Mouse (Mus musculus) kidney, adult 2 months (tissue): Measurements from ENCODE around the gene Mei4. TPM values are rescaled to one million over a fixed set of nuclear protein-coding genes. Genes with fewer than 3 reads are reported as not detected.

Experiments used
- DNase-seq: peaks from one replicate; pipeline ENCODE4 v3.0.0; 2021
- H3K27ac ChIP-seq: fragments of 200-500 bp; 2 replicates; pipeline ENCODE4 v1.5.1; 2012; ENCODE audit warnings: low read depth, low read length, control low read depth, inconsistent platforms; ENCODE audit not compliant: insufficient read depth
- H3K27me3 ChIP-seq: fragments of 200-500 bp; replicated peaks from 2 replicates; pipeline ENCODE4 v1.6.1; 2012; ENCODE audit warnings: mild to moderate bottlenecking, moderate library complexity, low read length, inconsistent platforms; ENCODE audit not compliant: control insufficient read depth, insufficient read depth
- H3K36me3 ChIP-seq: fragments of 200-500 bp; 2 replicates; pipeline ENCODE4 v1.6.1; 2012; ENCODE audit warnings: mild to moderate bottlenecking, moderate library complexity, low read length, inconsistent platforms; ENCODE audit not compliant: control insufficient read depth, insufficient read depth
- H3K4me1 ChIP-seq: fragments of 200-500 bp; 2 replicates; pipeline ENCODE4 v1.6.1; 2011; ENCODE audit warnings: low read length; ENCODE audit not compliant: control insufficient read depth, insufficient read depth
- H3K4me3 ChIP-seq: fragments of 200-500 bp; 2 replicates; pipeline ENCODE4 v1.5.1; 2011; ENCODE audit warnings: mild to moderate bottlenecking, low read depth, low read length, control low read depth; ENCODE audit not compliant: insufficient read depth
- CTCF ChIP-seq: fragments of 200-500 bp; conservative IDR thresholded peaks from 2 replicates; pipeline ENCODE4 v1.5.1; 2011; ENCODE audit warnings: low read depth, mild to moderate bottlenecking, control low read depth, low read length, moderate library complexity, mixed read lengths; ENCODE audit not compliant: insufficient read depth, insufficient read length
- POLR2A ChIP-seq: fragments of 200-500 bp; IDR thresholded peaks from one replicate; pipeline ENCODE4 v1.6.1; 2011; ENCODE audit warnings: low read depth, low read length, control low read depth
- WGBS: fragments of 180-500 bp; shearing (Covaris S2); methylation state at CpG from one replicate; pipeline ENCODE4 v1.1.7; 2018; 5-methylcytosine and 5-hydroxymethylcytosine counted together
- polyA plus RNA-seq: library from polyadenylated mRNA; depleted of rRNA; stranded (reverse); fragments of >200 nt; gene quantifications from 2 replicates; pipeline ENCODE4 v1.2.3, GENCODE M21; 2012

Mei4 gene
- polyA plus RNA-seq, 1 experiment: 0.03 TPM

DNA sequence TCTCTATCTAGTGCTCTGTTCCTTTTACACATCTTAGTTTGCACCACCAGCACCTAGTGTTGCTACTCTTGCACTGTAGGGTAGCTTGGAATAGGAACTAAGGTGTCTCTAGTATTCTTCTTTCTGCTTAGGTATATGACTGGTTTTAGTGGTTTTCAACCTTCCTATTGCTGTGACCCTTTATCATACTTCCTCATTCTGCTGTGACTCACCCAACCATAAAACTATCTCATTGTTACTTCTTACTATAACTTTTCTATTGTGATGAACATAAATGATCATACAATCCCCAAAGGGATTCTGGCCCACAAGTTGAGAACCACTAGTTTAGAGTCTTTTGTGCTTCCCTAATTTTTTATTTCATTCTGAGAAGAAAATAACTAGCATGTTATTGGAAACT is 61.3 kb downstream of the Mei4 start:
- H3K27ac ChIP-seq: no peak overlapping the region
- TF ChIP-seq CTCF: no peak
- DNase-seq: no peak
- H3K36me3 ChIP-seq: no peaks in the 10 kb centered on the region
- H3K27me3 ChIP-seq: no peaks in the 10 kb centered on the region
- no peaks in the 10 kb centered on the region for H3K4me1 ChIP-seq
- H3K4me3 ChIP-seq: no peak overlapping the region

GRCm38 (mm10) chr9:81940533-81940932 is 77.1 kb downstream of the Mei4 start:
- TF ChIP-seq CTCF (no peak), POLR2A (no peak)
- WGBS: 71% methylated on average over 4 of the region's 4 CpGs
- H3K27me3 ChIP-seq: no peaks in the 10 kb centered on the region
- no peak for DNase-seq
- H3K36me3 ChIP-seq: no peaks in the 10 kb centered on the region
- H3K27ac ChIP-seq: no peak overlapping the region
- H3K4me1 ChIP-seq: no peaks in the 10 kb centered on the region
- H3K4me3 ChIP-seq: no peak overlapping the region

DNA sequence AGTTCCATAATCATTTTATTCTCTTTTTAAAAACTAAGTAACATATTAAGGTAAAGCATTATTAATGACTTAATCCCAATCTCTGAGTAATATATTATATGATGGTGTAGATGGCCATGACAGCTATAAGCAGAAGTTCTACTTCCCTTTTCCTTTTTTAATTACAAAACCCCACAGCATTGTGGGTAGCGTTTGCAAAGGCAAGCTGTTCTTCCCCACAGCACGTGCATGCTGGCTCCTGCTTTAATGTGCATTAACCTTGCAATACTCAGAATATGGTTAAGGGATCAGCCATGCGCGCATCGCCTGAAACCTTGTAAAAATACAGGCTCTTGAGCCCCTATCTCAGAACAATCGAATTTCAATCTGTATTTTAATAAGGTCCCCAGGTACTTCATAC is 82.2 kb downstream of the Mei4 start:
- TF ChIP-seq CTCF (no peak), POLR2A (no peak)
- no peaks in the 10 kb centered on the region for H3K4me1 ChIP-seq
- 53% methylated on average over 6 of the region's 6 CpGs for WGBS
- no peaks in the 10 kb centered on the region for H3K27me3 ChIP-seq
- H3K36me3 ChIP-seq: no peaks in the 10 kb centered on the region
- no peak overlapping the region for H3K4me3 ChIP-seq
- DNase-seq: no peak
- no peak overlapping the region for H3K27ac ChIP-seq

- 81% methylated on average over 3 of the region's 3 CpGs for WGBS
- TF ChIP-seq POLR2A: no peak
- no peak for TF ChIP-seq CTCF
- no peak for DNase-seq
- H3K4me3 ChIP-seq: no peak overlapping the region
- H3K27me3 ChIP-seq: no peaks in the 10 kb centered on the region
- no peaks in the 10 kb centered on the region for H3K36me3 ChIP-seq
- no peak overlapping the region for H3K27ac ChIP-seq
- H3K4me1 ChIP-seq: no peaks in the 10 kb centered on the region
Measured at GRCm38 (mm10) chr9:81956858-81957257, 93.4 kb downstream of the Mei4 start.

- DNase-seq: no peak
- Histone ChIP-seq H3K4me1 (no peaks in the 10 kb centered on the region), H3K27ac (no peak overlapping the region), H3K36me3 (no peaks in the 10 kb centered on the region), H3K27me3 (no peaks in the 10 kb centered on the region), H3K4me3 (no peak overlapping the region)
- WGBS: 62% methylated on average over 2 of the region's 2 CpGs
- no peak for TF ChIP-seq CTCF
- TF ChIP-seq POLR2A: no peak
Measured at GRCm38 (mm10) chr9:81957842-81958241, 94.4 kb downstream of the Mei4 start.

GRCm38 (mm10) chr9:81966765-81967164 is 103.3 kb downstream of the Mei4 start:
- Histone ChIP-seq H3K27ac (no peak overlapping the region), H3K36me3 (no peaks in the 10 kb centered on the region), H3K4me1 (no peaks in the 10 kb centered on the region), H3K27me3 (no peaks in the 10 kb centered on the region), H3K4me3 (no peak overlapping the region)
- 91% methylated on average over 1 of the region's 1 CpGs for WGBS
- TF ChIP-seq POLR2A: no peak
- TF ChIP-seq CTCF: no peak
- DNase-seq: no peak

- H3K4me1 ChIP-seq: no peaks in the 10 kb centered on the region
- TF ChIP-seq CTCF: no peak
- no peak for TF ChIP-seq POLR2A
- peak; percentile 3 for DNase-seq
- no peaks in the 10 kb centered on the region for H3K36me3 ChIP-seq
- H3K27me3 ChIP-seq: no peaks in the 10 kb centered on the region
- no peak overlapping the region for H3K4me3 ChIP-seq
- WGBS: 50% methylated on average over 2 of the region's 2 CpGs
- H3K27ac ChIP-seq: no peak overlapping the region
Measured at GRCm38 (mm10) chr9:81968935-81969334, 105.5 kb downstream of the Mei4 start.

DNA sequence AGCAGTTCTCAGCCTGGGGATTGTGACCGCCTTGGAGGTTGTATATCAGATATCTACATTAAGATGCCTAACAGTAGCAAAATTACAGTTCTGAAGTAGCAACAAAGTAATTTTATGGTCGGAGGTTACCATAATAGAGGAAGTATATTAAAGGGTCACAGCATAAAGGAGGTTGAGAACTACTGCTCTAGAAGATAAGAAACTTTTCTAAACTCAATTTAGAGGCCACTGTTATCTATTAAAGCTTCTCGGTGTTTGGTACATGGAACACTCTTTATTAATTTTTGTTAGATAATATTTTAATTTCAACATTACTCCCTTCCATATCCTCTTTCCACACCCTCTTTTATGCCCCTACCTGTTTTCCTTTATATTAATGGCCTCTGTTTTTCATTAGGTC is 119.0 kb downstream of the Mei4 start:
- H3K27me3 ChIP-seq: no peaks in the 10 kb centered on the region
- H3K27ac ChIP-seq: no peak overlapping the region
- H3K4me1 ChIP-seq: no peaks in the 10 kb centered on the region
- WGBS: 89% methylated on average over 3 of the region's 3 CpGs
- no peak for DNase-seq
- TF ChIP-seq CTCF (no peak), POLR2A (no peak)
- H3K36me3 ChIP-seq: no peaks in the 10 kb centered on the region
- H3K4me3 ChIP-seq: no peak overlapping the region
